Mouse (Mus musculus) C2C12 (cell line): ENCODE data around the gene Epx.

ENCODE experiments used
- CEBPB ChIP-seq: IDR thresholded peaks from one replicate; pipeline ENCODE4 v1.6.1; 2011; ENCODE audit warnings: low read depth, mild to moderate bottlenecking, control low read depth, moderate library complexity
- CTCF ChIP-seq: IDR thresholded peaks from one replicate; pipeline ENCODE4 v1.5.1; 2011; ENCODE audit not compliant: control insufficient read depth, insufficient read depth, insufficient read length
- MAX ChIP-seq: IDR thresholded peaks from one replicate; pipeline ENCODE4 v1.6.1; 2011; ENCODE audit warnings: mild to moderate bottlenecking, control low read depth
- MYOD1 ChIP-seq: IDR thresholded peaks from one replicate; pipeline ENCODE4 v1.6.1; 2011; ENCODE audit warnings: low read depth; ENCODE audit not compliant: control insufficient read depth, insufficient read length
- USF1 ChIP-seq: IDR thresholded peaks from one replicate; pipeline ENCODE4 v1.6.1; 2011; ENCODE audit warnings: low read depth, mild to moderate bottlenecking, control low read depth, moderate library complexity

GRCm38 (mm10) chr11:87859273-87859672 lies 16.1 kb downstream of the Epx start:
- TF ChIP-seq CTCF (no peak), CEBPB (no peak), USF1 (no peak), MAX (no peak), MYOD1 (no peak)
